Mouse (Mus musculus) liver, embryonic 14.5 days (tissue): Measurements from ENCODE around the gene Lrrc45.

Source experiments
- CTCF ChIP-seq: IDR thresholded peaks from 2 replicates; pipeline ENCODE4 v1.5.1; 2016; ENCODE audit warnings: antibody characterized with exemption, low read depth, control low read depth
- EP300 ChIP-seq: IDR thresholded peaks from 2 replicates; pipeline ENCODE4 v1.6.1; 2016; ENCODE audit warnings: antibody characterized with exemption, low read depth

DNA sequence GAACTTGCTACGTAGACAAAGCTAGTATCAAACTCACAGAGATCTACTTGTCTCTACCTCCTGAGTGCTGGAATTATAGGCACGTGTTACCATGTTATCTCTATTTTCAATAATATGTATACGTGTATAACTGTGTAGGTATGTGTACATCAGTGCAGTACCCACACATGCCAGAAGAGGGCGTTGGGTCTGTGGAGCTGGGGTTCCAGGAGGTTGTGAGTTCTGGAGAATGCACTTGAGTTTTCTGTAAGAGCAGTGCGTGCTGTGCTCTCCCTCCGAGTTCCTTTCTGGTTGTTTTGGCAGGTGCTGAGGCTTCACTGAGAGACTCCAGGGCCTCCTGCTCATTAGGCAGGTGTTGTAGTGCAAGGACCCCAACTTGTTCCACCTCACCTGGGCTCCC is 17.2 kb upstream of the Lrrc45 start:
- TF ChIP-seq CTCF (peak; percentile 58), EP300 (no peak)
